Comparison of ENCODE assay signal across 8 mouse cellular contexts in the genomic region with DNA sequence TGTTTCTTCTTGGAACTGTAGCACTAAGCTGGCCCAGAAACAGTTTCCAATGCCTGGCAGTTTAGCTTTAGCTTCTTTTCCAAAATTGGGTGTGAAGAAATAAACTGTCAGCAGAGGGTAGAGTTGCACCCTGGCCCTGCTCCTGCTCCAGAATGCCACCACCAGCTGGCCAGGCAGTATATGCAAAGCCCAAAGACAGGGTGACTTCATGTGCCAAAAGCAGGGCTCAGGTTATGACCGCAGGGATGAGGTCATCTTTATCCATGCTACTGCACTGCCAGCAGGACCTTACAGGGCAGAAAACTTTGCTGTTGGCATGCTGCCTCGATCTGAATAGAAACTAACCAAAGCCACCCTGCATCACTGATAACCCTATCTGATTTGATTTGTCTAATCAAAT.
DNase-seq lines count a peak whose midpoint lies in the region; ATAC-seq lines count a peak whose summit lies in the region.
"Had no signal": no experiment of that assay in that cellular context is flagged by ENCODE, and none has a peak within 500 bp of the region (broad histone marks: within the 10 kb centered on the region; RNA-seq: fewer than 3 reads in every experiment).

No protein-coding gene starts in this region.

- H3K4me3 ChIP-seq in heart, embryonic 12.5 days = no peak overlapping the region
- no peak overlapping the region for H3K4me3 ChIP-seq in hindbrain, embryonic 12.5 days

- peak; percentile 20 for DNase-seq in urinary bladder, postnatal 14 days (ENCODE audit: low spot score)
- DNase-seq in urinary bladder, postnatal 10 days (ENCODE audit: low spot score) = no peak
- peak; percentile 58 for DNase-seq in cerebellum, adult 8-10 months
- no peak for DNase-seq in left cerebral cortex, adult 11 months (ENCODE audit: low spot score)
- DNase-seq in left cerebral cortex, postnatal 4 days = no peak
- DNase-seq: thymus, adult 18-20 months had no signal

- WGBS in heart, embryonic 12.5 days = 53% methylated on average over 2 of the region's 2 CpGs
- 87% methylated on average over 2 of the region's 2 CpGs for WGBS in hindbrain, embryonic 12.5 days

- peak; percentile 66; the same call in 1 of the 2 replicates for ATAC-seq in heart, embryonic 12.5 days (ENCODE audit: insufficient number of reproducible peaks, low FRiP score)
- ATAC-seq in hindbrain, embryonic 12.5 days (ENCODE audit: low FRiP score) = no peak

- 0 out of 2 replicates have a peak overlapping the region, but pooled peaks have one; percentile 42 for H3K9ac ChIP-seq in heart, embryonic 12.5 days
- H3K9ac ChIP-seq in hindbrain, embryonic 12.5 days = no peak overlapping the region

- peak overlapping the region; percentile 92 for H3K27ac ChIP-seq in heart, embryonic 12.5 days (ENCODE audit: poor library complexity, severe bottlenecking)
- no peak overlapping the region for H3K27ac ChIP-seq in hindbrain, embryonic 12.5 days

- H3K4me1 ChIP-seq in heart, embryonic 12.5 days (replicated peaks) = peaks cover 18% of the 10 kb centered on the region
- H3K4me1 ChIP-seq in hindbrain, embryonic 12.5 days = no peaks in the 10 kb centered on the region

- no peaks in the 10 kb centered on the region for H3K9me3 ChIP-seq in heart, embryonic 12.5 days (replicated peaks)
- H3K9me3 ChIP-seq in hindbrain, embryonic 12.5 days (replicated peaks) = no peaks in the 10 kb centered on the region

- H3K4me2 ChIP-seq in heart, embryonic 12.5 days = no peak overlapping the region
- H3K4me2 ChIP-seq in hindbrain, embryonic 12.5 days (replicated peaks) = no peak overlapping the region

- H3K27me3 ChIP-seq in heart, embryonic 12.5 days (replicated peaks) = no peaks in the 10 kb centered on the region
- H3K27me3 ChIP-seq in hindbrain, embryonic 12.5 days = no peaks in the 10 kb centered on the region

- peaks cover 16% of the 10 kb centered on the region; the same call in 1 of the 2 replicates for H3K36me3 ChIP-seq in heart, embryonic 12.5 days
- H3K36me3 ChIP-seq in hindbrain, embryonic 12.5 days = no peaks in the 10 kb centered on the region

- intact Hi-C loops in left cerebral cortex, postnatal 4 days (cut with DNase I) = no loop called here

Comparison
In these comparisons a context has a peak if more than half of its experiments do, and no peak if none do; other contexts are left out.
1. DNase-seq: peak in urinary bladder, postnatal 14 days (single experiment) and cerebellum, adult 8-10 months (single experiment); none in urinary bladder, postnatal 10 days (single experiment), left cerebral cortex, adult 11 months (single experiment) and left cerebral cortex, postnatal 4 days (single experiment).